Mouse (Mus musculus) MEL (cell line): ENCODE measurements around the gene Olfr12.

Experiments used
- CTCF ChIP-seq, 3 experiments: IDR thresholded peaks in 2 of 3; conservative IDR thresholded peaks in 1 of 3; 2 replicates each; pipeline ENCODE4 v1.5.1; 2011 to 2012; ENCODE audit warnings: low read length in 3 of 3, low read depth in 2 of 3, mild to moderate bottlenecking in 2 of 3, improper control_type of control experiment in 1 of 3, inconsistent platforms in 1 of 3, mixed read lengths in 1 of 3, moderate library complexity in 1 of 3; ENCODE audit not compliant: control insufficient read depth in 1 of 3, insufficient read depth in 1 of 3, poor library complexity in 1 of 3, severe bottlenecking in 1 of 3
- EP300 ChIP-seq, 2 experiments: IDR thresholded peaks; 2 replicates each; pipeline ENCODE4 v1.6.1; 2011; ENCODE audit warnings: improper control_type of control experiment in 2 of 2, low read length in 2 of 2, low read depth in 1 of 2, mild to moderate bottlenecking in 1 of 2
- HCFC1 ChIP-seq: IDR thresholded peaks from 2 replicates; pipeline ENCODE4 v1.6.1; 2012; ENCODE audit warnings: low read depth, mild to moderate bottlenecking, inconsistent platforms, low read length, improper control_type of control experiment, moderate library complexity
- MXI1 ChIP-seq: IDR thresholded peaks from 2 replicates; pipeline ENCODE4 v1.6.1; 2011; ENCODE audit warnings: mild to moderate bottlenecking, low read depth, low read length, improper control_type of control experiment
- MYC ChIP-seq: IDR thresholded peaks from 2 replicates; pipeline ENCODE4 v1.6.1; 2011; ENCODE audit warnings: low read depth, mild to moderate bottlenecking, low read length, improper control_type of control experiment, moderate library complexity
- POLR2A ChIP-seq, 2 experiments: IDR thresholded peaks; 2 replicates each; pipeline ENCODE4 v1.6.1; 2011 to 2012; ENCODE audit warnings: low read length in 2 of 2, mild to moderate bottlenecking in 2 of 2, control low read depth in 1 of 2, improper control_type of control experiment in 1 of 2, low read depth in 1 of 2, moderate library complexity in 1 of 2; ENCODE audit not compliant: control insufficient read depth in 1 of 2, insufficient read depth in 1 of 2, poor library complexity in 1 of 2
- POLR2AphosphoS2 ChIP-seq: IDR thresholded peaks from 2 replicates; pipeline ENCODE4 v1.6.1; 2011; ENCODE audit warnings: low read length, improper control_type of control experiment
- USF1 ChIP-seq: IDR thresholded peaks from 2 replicates; pipeline ENCODE4 v1.6.1; 2014; ENCODE audit warnings: low read depth, mild to moderate bottlenecking, inconsistent platforms, low read length, improper control_type of control experiment, moderate library complexity
- USF2 ChIP-seq, 2 experiments: IDR thresholded peaks; 2 replicates each; pipeline ENCODE4 v1.6.1; 2011 to 2012; ENCODE audit warnings: improper control_type of control experiment in 2 of 2, low read length in 2 of 2, borderline replicate concordance in 1 of 2, inconsistent platforms in 1 of 2, low read depth in 1 of 2, mild to moderate bottlenecking in 1 of 2; ENCODE audit not compliant: insufficient read depth in 1 of 2
- ZKSCAN1 ChIP-seq: IDR thresholded peaks from 2 replicates; pipeline ENCODE4 v1.6.1; 2012; ENCODE audit warnings: low read depth, mild to moderate bottlenecking, inconsistent platforms, low read length, improper control_type of control experiment, moderate library complexity

DNA sequence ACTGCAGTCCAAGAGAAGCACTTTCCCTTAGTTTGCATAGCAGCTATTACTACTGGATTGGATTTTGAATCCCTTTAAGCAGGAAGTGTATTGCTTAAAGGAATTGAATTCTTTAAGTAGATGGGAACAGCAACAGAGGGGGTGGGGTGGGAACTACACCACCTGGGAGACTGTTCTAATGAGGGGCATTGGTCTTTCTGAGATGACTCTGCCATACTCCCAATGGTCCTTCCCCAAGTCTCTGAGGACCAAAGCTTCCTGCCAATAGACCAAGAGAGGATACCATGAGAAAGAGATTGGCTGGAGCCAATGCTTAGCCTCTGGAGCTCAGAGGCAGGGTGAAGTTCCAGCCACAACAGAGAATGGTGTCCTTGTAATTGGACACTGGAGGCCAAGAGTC, 23.5 kb upstream of the Olfr12 start, which contains the start of gene Olfr1411:
- TF ChIP-seq POLR2A (IDR thresholded peaks at IDR 0.05; ENCODE audit: control insufficient read depth in 1 of 2, insufficient read depth in 1 of 2, low read depth in 1 of 2, low read length in 2 of 2, poor library complexity in 1 of 2) (no peak), EP300 (IDR thresholded peaks at IDR 0.05; ENCODE audit: low read depth in 1 of 2, low read length in 2 of 2) (no peak), ZKSCAN1 (no peak), POLR2AphosphoS2 (no peak), USF1 (no peak), CTCF (IDR thresholded peaks at IDR 0.05 in 2 of 3, conservative IDR thresholded peaks at IDR 0.05 in 1 of 3; ENCODE audit: control insufficient read depth in 1 of 3, insufficient read depth in 1 of 3, low read depth in 2 of 3, low read length in 3 of 3, poor library complexity in 1 of 3, severe bottlenecking in 1 of 3) (no peak), MXI1 (no peak), MYC (no peak), HCFC1 (no peak), USF2 (IDR thresholded peaks at IDR 0.05; ENCODE audit: borderline replicate concordance in 1 of 2, insufficient read depth in 1 of 2, low read depth in 1 of 2, low read length in 2 of 2) (no peak)
